ENCODE assay signal across 19 mouse cellular contexts in genomic region chr10:49751769-49752168, GRCm38 (mm10). TPM values are rescaled to one million over a fixed set of nuclear protein-coding genes. Genes with fewer than 3 reads are reported as not detected.
"Had no signal": no experiment of that assay in that cellular context is flagged by ENCODE, and none has a peak within 500 bp of the region (broad histone marks: within the 10 kb centered on the region; RNA-seq: fewer than 3 reads in every experiment).

No protein-coding gene starts in this region.

- ATAC-seq: midbrain, embryonic 16.5 days had no signal

- H3K9ac ChIP-seq: lung, embryonic 14.5 days; midbrain, embryonic 12.5 days; neural tube, embryonic 13.5 days; neural tube, embryonic 15.5 days had no signal

- H3K4me3 ChIP-seq: midbrain, embryonic 10.5 days; midbrain, embryonic 12.5 days; myocyte; neural tube, embryonic 13.5 days; neural tube, embryonic 15.5 days had no signal

- H3K4me2 ChIP-seq: lung, embryonic 14.5 days; midbrain, embryonic 12.5 days; neural tube, embryonic 13.5 days; neural tube, embryonic 15.5 days had no signal

- H3K9me3 ChIP-seq: midbrain, embryonic 10.5 days; midbrain, embryonic 12.5 days; neural tube, embryonic 13.5 days; neural tube, embryonic 15.5 days had no signal

- H3K27ac ChIP-seq: midbrain, embryonic 10.5 days; midbrain, embryonic 12.5 days; neural tube, embryonic 13.5 days; neural tube, embryonic 15.5 days had no signal

- H3K27me3 ChIP-seq: midbrain, embryonic 12.5 days; neural tube, embryonic 13.5 days; neural tube, embryonic 15.5 days had no signal

- DNase-seq: lung, embryonic 14.5 days; lung, postnatal 10 days; lung, postnatal 4 days; midbrain, embryonic 14.5 days; retina, postnatal 1 day; right cerebral cortex, adult 18-20 months; right cerebral cortex, postnatal 25 days; right cerebral cortex, postnatal 4 days; spleen, adult 18-20 months; thymus, adult 18-20 months; thymus, postnatal 14 days; thymus, postnatal 36 days had no signal

- H3K36me3 ChIP-seq: midbrain, embryonic 10.5 days; midbrain, embryonic 12.5 days; neural tube, embryonic 13.5 days; neural tube, embryonic 15.5 days had no signal

- H3K4me1 ChIP-seq: midbrain, embryonic 10.5 days; midbrain, embryonic 12.5 days had no signal

RNA-seq across cellular contexts. Expression of gene Grik2, which starts 36.8 kb away (rescaled TPM):
- polyA plus RNA-seq: thymus, postnatal 0 days had no signal
